Comparison of ENCODE assay signal across 9 mouse cellular contexts in the genomic region with DNA sequence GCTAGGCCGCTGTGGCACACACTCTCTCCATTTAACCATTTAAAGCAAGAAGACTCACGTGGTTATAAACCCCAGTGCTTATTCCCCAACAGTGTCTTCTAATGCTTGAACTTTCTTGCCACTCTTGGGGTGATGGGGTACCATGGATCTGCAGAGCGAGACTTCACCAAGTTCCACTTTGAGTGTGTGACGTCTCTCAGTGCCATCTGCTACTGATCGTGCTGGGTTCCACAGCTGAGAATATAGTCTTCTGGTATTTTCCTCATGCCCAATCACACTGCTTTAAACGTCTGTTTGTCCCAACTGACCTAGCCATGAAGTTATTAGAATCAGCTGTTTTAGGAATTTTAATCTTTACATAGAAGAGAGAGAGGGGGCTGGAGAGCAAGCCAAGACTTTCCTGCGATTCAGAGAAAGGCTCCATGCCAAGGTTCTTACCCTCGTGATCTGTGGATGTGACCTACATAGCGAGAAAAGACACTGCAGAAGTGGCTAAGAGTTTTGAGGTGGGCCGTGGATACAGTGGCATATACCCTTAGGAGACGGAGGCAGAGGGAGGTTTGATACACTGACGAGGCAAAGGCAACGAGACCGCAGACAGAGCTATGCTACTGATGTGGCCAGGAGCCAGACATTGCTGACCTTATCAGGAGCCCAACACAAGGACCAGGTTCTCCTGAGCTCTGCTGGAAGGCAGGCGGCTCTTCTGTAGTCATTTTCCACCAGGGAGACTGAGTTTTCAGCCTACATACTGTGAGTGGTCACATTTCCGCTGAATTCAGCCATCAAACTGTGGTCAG. TPM values are rescaled to one million over a fixed set of nuclear protein-coding genes. Genes with fewer than 3 reads are reported as not detected.
DNase-seq lines count a peak whose midpoint lies in the region; ATAC-seq and TF ChIP-seq lines count a peak whose summit lies in the region.
"Had no signal": no experiment of that assay in that cellular context is flagged by ENCODE, and none has a peak within 500 bp of the region (broad histone marks: within the 10 kb centered on the region; RNA-seq: fewer than 3 reads in every experiment).

No protein-coding gene starts in this region.

- no peak overlapping the region for H3K27ac ChIP-seq in ES-E14 (ENCODE audit: insufficient read depth, low read depth, low read length, poor library complexity, severe bottlenecking)

- in situ Hi-C loops in ES-E14 (cut with MboI; ENCODE audit: low sequenced_read_pairs in 2 of 2, unreplicated experiment in 2 of 2), result no loop called here

- 0 out of 2 replicates have a peak overlapping the region, but pooled peaks have one; percentile 5 for H3K9ac ChIP-seq in ES-E14 (ENCODE audit: insufficient read depth, low read depth, low read length, poor library complexity, severe bottlenecking)

- peaks cover 6 to 22% of the 10 kb centered on the region in 2 experiments for H3K4me1 ChIP-seq in ES-E14 (ENCODE audit: control insufficient read depth in 2 of 2, insufficient read depth in 2 of 2, low read length in 2 of 2, poor library complexity in 1 of 2)

- H3K36me3 ChIP-seq in ES-E14 (ENCODE audit: control insufficient read depth, insufficient read depth, low read length, poor library complexity, severe bottlenecking), result no peaks in the 10 kb centered on the region

- ATAC-seq in cerebellum, adult (ENCODE audit: insufficient number of reproducible peaks, low FRiP score, low TSS enrichment), result no peak
- ATAC-seq in inflammation-experienced regulatory T-cells, adult 6 months, result no peak

- H3K9me3 ChIP-seq in ES-E14 (ENCODE audit: control insufficient read depth, insufficient read depth, low read depth, low read length), result no peaks in the 10 kb centered on the region

- DNase-seq in cerebellum, adult 11 months, result peak; percentile 61
- DNase-seq in ES-E14 (ENCODE audit: low read depth, low spot score), result no peak
- DNase-seq in cerebellum, postnatal 36 days, result peak; percentile 55 to 72
- DNase-seq in heart, postnatal 4 days, result peak; percentile 71
- no peak for DNase-seq in T-cell, adult 2 months (ENCODE audit: low spot score)
- DNase-seq in urinary bladder, postnatal 4 days (ENCODE audit: low spot score in 2 of 2), result no peak
- DNase-seq: gastrocnemius, postnatal 10 days had no signal

- no peak overlapping the region for H3K4me3 ChIP-seq in ES-E14 (ENCODE audit: insufficient read depth in 1 of 2, low read depth in 1 of 2, low read length in 2 of 2, poor library complexity in 1 of 2, severe bottlenecking in 1 of 2)

TF ChIP-seq in ES-E14, 5 proteins besides CTCF, POLR2A, EP300 and RAD21:
- no peak for TF ChIP-seq ZNF384 (IDR thresholded peaks at IDR 0.05; ENCODE audit: low read depth, low read length)
- TF ChIP-seq CHD2 (IDR thresholded peaks at IDR 0.05; ENCODE audit: low read depth, low read length), result no peak
- no peak for TF ChIP-seq ZC3H11A (IDR thresholded peaks at IDR 0.05; ENCODE audit: borderline replicate concordance, low read depth, low read length)
- TF ChIP-seq MAFK (IDR thresholded peaks at IDR 0.05; ENCODE audit: insufficient read depth, low read depth, low read length), result no peak
- TF ChIP-seq HCFC1 (IDR thresholded peaks at IDR 0.05; ENCODE audit: borderline replicate concordance, insufficient read depth, low read length), result no peak

RNA-seq across cellular contexts. Expression of gene Leo1, which starts 10.3 kb away (rescaled TPM):
- total RNA-seq in ES-E14 (2012; rRNA removed), result 54.7 and 66.2 TPM in 2 replicates
- 10 to 100 TPM; 23.1 to 25.4 TPM for total RNA-seq in heart, postnatal 4 days (2021)
- polyA plus RNA-seq in inflammation-experienced regulatory T-cells, adult 6 months (2017; shearing (Covaris generic)), result 10 to 100 TPM; 29.1 to 46.7 (median 39.9) TPM

RNA-seq across cellular contexts. Expression of gene Mapk6, which starts 21.2 kb away (rescaled TPM):
- 81.8 and 85.9 TPM in 2 replicates for total RNA-seq in ES-E14 (2012; rRNA removed)
- 10 to 100 TPM; 59.7 to 60.7 TPM for total RNA-seq in heart, postnatal 4 days (2021)
- 10 to 100 TPM; 34.8 to 50.4 (median 39.5) TPM for polyA plus RNA-seq in inflammation-experienced regulatory T-cells, adult 6 months (2017; shearing (Covaris generic))

Comparison
In these comparisons a context has a peak if more than half of its experiments do, and no peak if none do; other contexts are left out.
1. DNase-seq: peak in cerebellum, adult 11 months (single experiment), cerebellum, postnatal 36 days (2 of 2) and heart, postnatal 4 days (single experiment); none in ES-E14 (single experiment), T-cell, adult 2 months (single experiment) and urinary bladder, postnatal 4 days (0 of 2).